Comparison of ENCODE assay signal across 7 mouse cellular contexts in the genomic region with DNA sequence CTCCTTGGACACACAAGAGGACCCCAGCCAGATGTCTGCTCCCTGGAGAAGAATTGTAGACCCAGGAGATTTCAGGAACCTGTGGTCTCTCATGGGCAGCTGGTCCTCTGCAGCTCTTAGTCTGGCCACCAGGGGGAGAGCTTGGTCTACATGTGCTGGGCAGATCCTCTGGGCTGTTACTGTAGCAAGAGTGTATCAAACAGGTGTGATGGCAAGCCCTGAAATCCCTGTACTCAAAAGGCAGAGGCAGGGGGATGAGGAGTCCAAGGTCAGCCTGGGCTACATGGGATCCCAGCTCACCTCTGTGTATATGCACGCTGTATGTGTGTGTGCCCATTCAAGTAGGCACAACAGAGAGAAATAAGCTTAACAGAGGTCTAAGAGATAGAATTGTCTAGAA. TPM values are rescaled to one million over a fixed set of nuclear protein-coding genes. Genes with fewer than 3 reads are reported as not detected.
DNase-seq lines count a peak whose midpoint lies in the region; ATAC-seq lines count a peak whose summit lies in the region.

No protein-coding gene starts in this region.

- peak; percentile 55 for ATAC-seq in midbrain, embryonic 13.5 days

- H3K27me3 ChIP-seq in midbrain, embryonic 13.5 days, result no peaks in the 10 kb centered on the region

- no peaks in the 10 kb centered on the region for H3K9me3 ChIP-seq in midbrain, embryonic 13.5 days

- WGBS in midbrain, embryonic 13.5 days, result 39% methylated on average over 1 of the region's 1 CpGs

- no peaks in the 10 kb centered on the region; the same call in 1 of the 2 replicates for H3K4me1 ChIP-seq in midbrain, embryonic 13.5 days (replicated peaks)

- no peak overlapping the region for H3K4me3 ChIP-seq in midbrain, embryonic 13.5 days (replicated peaks)

- H3K9ac ChIP-seq in midbrain, embryonic 13.5 days (replicated peaks), result no peak overlapping the region

- H3K36me3 ChIP-seq in midbrain, embryonic 13.5 days, result no peaks in the 10 kb centered on the region

- H3K27ac ChIP-seq in midbrain, embryonic 13.5 days, result no peak overlapping the region

- no peak overlapping the region for H3K4me2 ChIP-seq in midbrain, embryonic 13.5 days (replicated peaks)

- DNase-seq in adipocyte (ENCODE audit: low spot score), result peak; percentile 82
- DNase-seq in cerebellum, postnatal 25 days, result peak; percentile 84 to 89
- peak; percentile 70 to 79 for DNase-seq in gastrocnemius, adult 8-10 months (ENCODE audit: low spot score in 2 of 2)
- DNase-seq in induced T-regulatory cell, adult 2 months (ENCODE audit: low read depth), result peak; percentile 48
- DNase-seq in left cerebral cortex, adult 8-10 months (ENCODE audit: low spot score in 2 of 2), result peak; percentile 79
- DNase-seq in spleen, adult 18-20 months, result peak; percentile 22 to 63

RNA-seq across cellular contexts. Expression of a gene that starts 59.0 kb away (rescaled TPM):
- total RNA-seq in gastrocnemius, adult 8-10 months (2022), result 10 to 100 TPM; 17.8 to 38.4 (median 26.0) TPM
- total RNA-seq in left cerebral cortex, adult 8-10 months (2022), result 10 to 100 TPM; 28.3 to 41.2 (median 29.8) TPM
- 28.6 and 39.1 TPM in 2 replicates for polyA plus RNA-seq in midbrain, embryonic 13.5 days (2015; fragmentation: Nextera tagmentation; extraction: Ambion mirVana)

RNA-seq across cellular contexts. Expression of a gene that starts 59.1 kb away (rescaled TPM):
- 10 to 100 TPM; 27.4 to 61.7 (median 46.3) TPM for total RNA-seq in gastrocnemius, adult 8-10 months (2022)
- total RNA-seq in left cerebral cortex, adult 8-10 months (2022), result 10 to 100 TPM; 24.5 to 35.0 (median 30.3) TPM
- polyA plus RNA-seq in midbrain, embryonic 13.5 days (2015; fragmentation: Nextera tagmentation; extraction: Ambion mirVana), result 61.4 and 83.4 TPM in 2 replicates
